Mouse (Mus musculus): ENCODE results near the gene Mif4gd. TPM values are rescaled to one million over a fixed set of nuclear protein-coding genes. Genes with fewer than 3 reads are reported as not detected.

Mif4gd gene
- total and polyA plus RNA-seq, 3 experiments = 42.0 to 62.9 TPM; not detected in 1

GRCm38 (mm10) chr11:115587984-115588383, 24.8 kb downstream of the Mif4gd start:
- Histone ChIP-seq H3K4me1 (ENCODE audit: control insufficient read depth in 1 of 2, insufficient read depth in 2 of 2, low read length in 2 of 2) (no peaks in the 10 kb centered on the region), H3K9ac (ENCODE audit: control insufficient read depth, low read depth, low read length, poor library complexity, severe bottlenecking) (no peak overlapping the region)
- DNase-seq (ENCODE audit: low read depth, low spot score) = no peak

GRCm38 (mm10) chr11:115586403-115586802, 26.4 kb downstream of the Mif4gd start:
- no peaks in the 10 kb centered on the region for H3K9me3 ChIP-seq (replicated peaks; ENCODE audit: insufficient read depth, low read length)
- no peaks in the 10 kb centered on the region for H3K27me3 ChIP-seq (ENCODE audit: control insufficient read depth in 1 of 2, insufficient read depth in 2 of 2, low read length in 2 of 2)
- no peaks in the 10 kb centered on the region for H3K4me1 ChIP-seq (ENCODE audit: control insufficient read depth in 1 of 2, insufficient read depth in 2 of 2, low read length in 2 of 2)
- TF ChIP-seq USF1 (IDR thresholded peaks at IDR 0.05; ENCODE audit: low read depth, low read length) (no peak), MYB (IDR thresholded peaks at IDR 0.05; ENCODE audit: low read depth, low read length) (no peak), RCOR1 (IDR thresholded peaks at IDR 0.05; ENCODE audit: low read depth, low read length) (no peak), USF2 (IDR thresholded peaks at IDR 0.05; ENCODE audit: borderline replicate concordance in 1 of 2, insufficient read depth in 1 of 2, low read depth in 1 of 2, low read length in 2 of 2) (no peak), MEF2A (IDR thresholded peaks at IDR 0.05; ENCODE audit: extremely low read depth, insufficient replicate concordance, low read depth, low read length, poor library complexity, severe bottlenecking) (no peak), TBP (IDR thresholded peaks at IDR 0.05; ENCODE audit: low read depth, low read length) (no peak), ZNF384 (IDR thresholded peaks at IDR 0.05; ENCODE audit: low read depth, low read length) (no peak)
- H3K9ac ChIP-seq (ENCODE audit: control insufficient read depth, low read depth, low read length, poor library complexity, severe bottlenecking) = no peak overlapping the region
- no peak overlapping the region for H3K27ac ChIP-seq (ENCODE audit: control insufficient read depth, low read depth, low read length)
- H3K4me3 ChIP-seq (ENCODE audit: control insufficient read depth in 1 of 2, insufficient read depth in 1 of 2, low read depth in 2 of 2, low read length in 2 of 2) = no peak overlapping the region
- peaks cover 0 to 26% of the 10 kb centered on the region in 2 experiments; a peak in 2 of 4 replicates for H3K36me3 ChIP-seq (ENCODE audit: control insufficient read depth in 1 of 2, insufficient read depth in 2 of 2, low read length in 2 of 2)
- H3K79me2 ChIP-seq (ENCODE audit: control insufficient read depth, insufficient read depth, low read length, poor library complexity) = no peaks in the 10 kb centered on the region
- no peak for DNase-seq (ENCODE audit: low read depth, low spot score)

More at GRCm38 (mm10) chr11:115587984-115588383, 24.8 kb downstream of the Mif4gd start:
- Histone ChIP-seq H3K27ac (ENCODE audit: control insufficient read depth, low read depth, low read length) (no peak overlapping the region), H3K27me3 (ENCODE audit: control insufficient read depth in 1 of 2, insufficient read depth in 2 of 2, low read length in 2 of 2) (no peaks in the 10 kb centered on the region), H3K79me2 (ENCODE audit: control insufficient read depth, insufficient read depth, low read length, poor library complexity) (no peaks in the 10 kb centered on the region), H3K36me3 (ENCODE audit: control insufficient read depth in 1 of 2, insufficient read depth in 2 of 2, low read length in 2 of 2) (peaks cover 0 to 26% of the 10 kb centered on the region in 2 experiments; a peak in 2 of 4 replicates), H3K4me3 (ENCODE audit: control insufficient read depth in 1 of 2, insufficient read depth in 1 of 2, low read depth in 2 of 2, low read length in 2 of 2) (no peak overlapping the region), H3K9me3 (replicated peaks; ENCODE audit: insufficient read depth, low read length) (no peaks in the 10 kb centered on the region)
- TF ChIP-seq TCF12 (IDR thresholded peaks at IDR 0.05; ENCODE audit: low read depth, low read length) (no peak), CTCF (IDR thresholded peaks at IDR 0.05 in 2 of 3, conservative IDR thresholded peaks at IDR 0.05 in 1 of 3; ENCODE audit: control insufficient read depth in 1 of 3, insufficient read depth in 1 of 3, low read depth in 2 of 3, low read length in 3 of 3, poor library complexity in 1 of 3, severe bottlenecking in 1 of 3) (no peak), CHD1 (IDR thresholded peaks at IDR 0.05; ENCODE audit: low read depth, low read length) (no peak), GABPA (IDR thresholded peaks at IDR 0.05; ENCODE audit: low read depth, low read length) (no peak), MYC (IDR thresholded peaks at IDR 0.05; ENCODE audit: low read depth, low read length) (no peak), ZNF384 (IDR thresholded peaks at IDR 0.05; ENCODE audit: low read depth, low read length) (no peak), RAD21 (IDR thresholded peaks at IDR 0.05; ENCODE audit: low read depth, low read length) (no peak), MXI1 (IDR thresholded peaks at IDR 0.05; ENCODE audit: low read depth, low read length) (no peak), SIN3A (IDR thresholded peaks at IDR 0.05; ENCODE audit: low read length) (no peak), HCFC1 (IDR thresholded peaks at IDR 0.05; ENCODE audit: low read depth, low read length) (no peak), ZC3H11A (IDR thresholded peaks at IDR 0.05; ENCODE audit: low read depth, low read length) (no peak), USF2 (IDR thresholded peaks at IDR 0.05; ENCODE audit: borderline replicate concordance in 1 of 2, insufficient read depth in 1 of 2, low read depth in 1 of 2, low read length in 2 of 2) (no peak), EP300 (IDR thresholded peaks at IDR 0.05; ENCODE audit: low read depth in 1 of 2, low read length in 2 of 2) (no peak), TBP (IDR thresholded peaks at IDR 0.05; ENCODE audit: low read depth, low read length) (no peak), TAL1 (IDR thresholded peaks at IDR 0.05; ENCODE audit: low read length) (no peak), MAX (IDR thresholded peaks at IDR 0.05; ENCODE audit: low read length) (no peak)

Data from MEL (cell line).